Mouse (Mus musculus): ENCODE data around the gene Tcp11. TPM values are rescaled to one million over a fixed set of nuclear protein-coding genes. Genes with fewer than 3 reads are reported as not detected.

The Tcp11 gene
- total RNA-seq, 2 experiments from 2014 or later: 0.70 to 0.93 TPM

- DNase-seq (ENCODE audit: low spot score in 2 of 2): no peak
Measured at GRCm38 (mm10) chr17:28041298-28041697, 39.1 kb downstream of the Tcp11 start.

- peak in 1 of 2 experiments; percentile 58 for DNase-seq (ENCODE audit: low spot score in 2 of 2)
Measured at GRCm38 (mm10) chr17:28040620-28041019, 39.8 kb downstream of the Tcp11 start.

- DNase-seq (ENCODE audit: low spot score in 2 of 2): peak in 1 of 2 experiments; percentile 45
Measured at GRCm38 (mm10) chr17:28036813-28037756, 43.4 kb downstream of the Tcp11 start.

- no peak for DNase-seq (ENCODE audit: low spot score in 2 of 2)
Measured at GRCm38 (mm10) chr17:28034986-28035385, 45.5 kb downstream of the Tcp11 start.

- no peak for DNase-seq (ENCODE audit: low spot score in 2 of 2)
Measured at GRCm38 (mm10) chr17:28033046-28033580, 47.3 kb downstream of the Tcp11 start.

GRCm38 (mm10) chr17:28032219-28032618 lies 48.2 kb downstream of the Tcp11 start:
- DNase-seq (ENCODE audit: low spot score in 2 of 2): no peak

GRCm38 (mm10) chr17:28031281-28031941 lies 49.0 kb downstream of the Tcp11 start:
- no peak for DNase-seq (ENCODE audit: low spot score in 2 of 2)

- no peak for DNase-seq (ENCODE audit: low spot score in 2 of 2)
Measured at GRCm38 (mm10) chr17:28030446-28030845, 50.0 kb downstream of the Tcp11 start.

GRCm38 (mm10) chr17:28029308-28029707 lies 51.1 kb downstream of the Tcp11 start:
- no peak for DNase-seq (ENCODE audit: low spot score in 2 of 2)

GRCm38 (mm10) chr17:28028236-28028635 lies 52.2 kb downstream of the Tcp11 start:
- no peak for DNase-seq (ENCODE audit: low spot score in 2 of 2)

- no peak for DNase-seq (ENCODE audit: low spot score in 2 of 2)
Measured at GRCm38 (mm10) chr17:28027197-28027596, 53.2 kb downstream of the Tcp11 start.

GRCm38 (mm10) chr17:28026111-28026872 lies 54.1 kb downstream of the Tcp11 start:
- no peak for DNase-seq (ENCODE audit: low spot score in 2 of 2)

GRCm38 (mm10) chr17:28025541-28025961 lies 54.9 kb downstream of the Tcp11 start:
- no peak for DNase-seq (ENCODE audit: low spot score in 2 of 2)

GRCm38 (mm10) chr17:28022854-28023655 lies 57.4 kb downstream of the Tcp11 start:
- DNase-seq (ENCODE audit: low spot score in 2 of 2): no peak

GRCm38 (mm10) chr17:28021911-28022310 lies 58.5 kb downstream of the Tcp11 start:
- no peak for DNase-seq (ENCODE audit: low spot score in 2 of 2)

GRCm38 (mm10) chr17:28019785-28020696 lies 60.4 kb downstream of the Tcp11 start:
- DNase-seq (ENCODE audit: low spot score in 2 of 2): no peak

GRCm38 (mm10) chr17:28018776-28019175 lies 61.7 kb downstream of the Tcp11 start:
- DNase-seq (ENCODE audit: low spot score in 2 of 2): no peak

GRCm38 (mm10) chr17:28018344-28018743 lies 62.1 kb downstream of the Tcp11 start:
- no peak for DNase-seq (ENCODE audit: low spot score in 2 of 2)

Measured in gastrocnemius, postnatal 4 days (tissue).